Mouse (Mus musculus) inflammation-experienced regulatory T-cells (primary cell): Measurements from ENCODE around the gene Cst3. TPM values are rescaled to one million over a fixed set of nuclear protein-coding genes. Genes with fewer than 3 reads are reported as not detected.

Experiments
- polyA plus RNA-seq, 2 experiments: library from polyadenylated mRNA; unstranded; fragments of 100-300 nt; shearing (Covaris generic); gene quantifications; one replicate each; pipeline ENCODE4 v1.2.1; 2017

Cst3 gene
- polyA plus RNA-seq, result 100 to 1,000 TPM; 125 to 150 TPM

GRCm38 (mm10) chr2:148875335-148875811, at the start of gene Cst3:
Cst3 (minus strand) TSS chr2:148875692.

GRCm38 (mm10) chr2:148864966-148865365, 10.5 kb downstream of the Cst3 start, which contains the start of gene 9230104L09Rik:
9230104L09Rik (minus strand) TSS chr2:148865038.

GRCm38 (mm10) chr2:148834912-148835311, 40.6 kb downstream of the Cst3 start, which contains the start of gene Cst9:
Cst9 (plus strand) TSS chr2:148835147.

Other genes with a start within 250 kb of the Cst3 start
- gene Nxt1, start 203.1 kb downstream of the Cst3 start, polyA plus RNA-seq, result 10 to 100 TPM; 57.3 to 68.5 TPM
- 10 to 100 TPM; 13.1 to 13.5 TPM for gene Gzf1, start 194.7 kb downstream of the Cst3 start, polyA plus RNA-seq
- 1 to 10 TPM; 1.4 to 4.3 TPM for gene Napb, start 143.2 kb downstream of the Cst3 start, polyA plus RNA-seq
- gene Cstl1, start 125.3 kb downstream of the Cst3 start, polyA plus RNA-seq, result not detected
- gene Cst11, start 104.2 kb downstream of the Cst3 start, polyA plus RNA-seq, result under 1 TPM in 1 of 2 experiments, not detected in 1; 0.27 TPM
- not detected for gene 8030411F24Rik, start 93.7 kb downstream of the Cst3 start, polyA plus RNA-seq
- under 1 TPM in 1 of 2 experiments, not detected in 1; 0.34 TPM for gene Cst12, start 86.3 kb downstream of the Cst3 start, polyA plus RNA-seq
- gene Cst8, start 76.9 kb downstream of the Cst3 start, polyA plus RNA-seq, result under 1 TPM in 1 of 2 experiments, not detected in 1; 0.62 TPM
- gene Cst13, start 55.6 kb downstream of the Cst3 start, polyA plus RNA-seq, result not detected
- not detected for gene Cst9, start 40.5 kb downstream of the Cst3 start, polyA plus RNA-seq
- not detected for gene 9230104L09Rik, start 10.7 kb downstream of the Cst3 start, polyA plus RNA-seq
- gene Gm1330, start 127.6 kb upstream of the Cst3 start, polyA plus RNA-seq, result not detected
- not detected for gene Gm10750, start 141.5 kb upstream of the Cst3 start, polyA plus RNA-seq